Mouse (Mus musculus) Muller cell, postnatal 12 days (primary cell): ENCODE results near the gene Fes.

Source experiments
- DNase-seq: peaks from one replicate; pipeline ENCODE4 v3.0.0-alpha.2; 2015; ENCODE audit errors: inconsistent ontology term

Fes gene

GRCm38 (mm10) chr7:80375376-80376039 lies 12.2 kb downstream of the Fes start:
- peak; percentile 83 for DNase-seq

- no peak for DNase-seq
These were observed 13.0 kb downstream of the Fes start for GRCm38 (mm10) chr7:80374733-80375132.

DNA sequence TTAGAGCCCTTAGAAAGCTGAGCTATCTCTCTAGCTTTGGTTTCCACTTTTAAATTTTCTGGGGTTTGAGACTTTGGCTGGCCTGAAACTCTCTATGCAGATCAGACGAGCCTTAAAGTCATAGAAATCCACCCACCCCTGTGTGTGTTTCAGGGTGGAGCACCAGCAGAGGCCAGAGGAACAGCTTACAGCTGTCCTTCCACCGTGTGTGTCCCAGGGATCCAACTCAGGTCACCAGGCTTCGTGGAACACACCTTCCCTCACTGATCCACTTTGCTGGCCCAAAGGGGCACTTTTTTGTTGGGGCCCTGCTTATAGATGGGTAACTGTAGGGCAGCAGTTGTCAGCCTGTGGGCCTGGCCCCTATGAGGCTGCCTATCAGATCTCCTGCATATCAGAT lies 13.5 kb downstream of the Fes start:
- no peak for DNase-seq

GRCm38 (mm10) chr7:80373850-80374249 lies 13.9 kb downstream of the Fes start:
- DNase-seq = no peak

DNA sequence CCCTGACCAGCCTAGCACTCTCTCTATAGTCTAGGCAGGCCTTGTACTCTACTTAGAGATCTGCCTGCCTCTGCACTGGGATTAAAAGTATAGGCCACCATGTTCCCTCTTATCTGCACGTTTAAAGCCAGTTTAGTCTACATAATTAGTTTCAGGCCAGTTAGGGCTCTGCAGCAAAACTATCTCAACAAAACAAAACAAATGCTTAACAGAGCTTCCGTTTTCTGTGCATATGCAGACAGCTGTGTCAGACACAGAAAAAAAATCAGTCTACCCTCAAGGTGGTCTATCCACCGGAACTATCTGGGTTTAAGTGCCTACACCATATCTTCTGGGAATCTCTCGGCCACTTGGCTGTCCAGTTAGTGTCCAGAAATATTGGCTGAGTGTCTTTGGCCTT lies 14.4 kb downstream of the Fes start:
- DNase-seq = no peak

DNA sequence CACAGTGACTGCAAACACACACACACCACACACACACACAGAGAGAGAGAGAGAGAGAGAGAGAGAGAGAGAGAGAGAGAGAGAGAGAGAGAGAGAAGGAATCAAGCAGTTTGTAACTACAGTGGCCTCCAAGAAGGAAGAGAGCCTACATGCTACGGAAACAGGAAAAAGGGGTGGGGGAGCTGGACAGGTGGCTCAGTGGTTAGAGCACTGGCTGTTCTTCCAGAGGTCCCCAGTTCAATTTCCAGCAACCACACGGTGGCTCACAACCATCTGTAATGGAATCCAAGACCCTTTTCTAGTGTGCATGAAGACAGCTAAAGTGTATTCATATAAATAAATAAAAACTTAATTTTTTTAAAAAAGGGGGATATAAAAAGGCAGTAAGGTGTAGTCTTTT lies 15.1 kb downstream of the Fes start:
- no peak for DNase-seq

- no peak for DNase-seq
These were observed 15.6 kb downstream of the Fes start for GRCm38 (mm10) chr7:80372166-80372565.

DNA sequence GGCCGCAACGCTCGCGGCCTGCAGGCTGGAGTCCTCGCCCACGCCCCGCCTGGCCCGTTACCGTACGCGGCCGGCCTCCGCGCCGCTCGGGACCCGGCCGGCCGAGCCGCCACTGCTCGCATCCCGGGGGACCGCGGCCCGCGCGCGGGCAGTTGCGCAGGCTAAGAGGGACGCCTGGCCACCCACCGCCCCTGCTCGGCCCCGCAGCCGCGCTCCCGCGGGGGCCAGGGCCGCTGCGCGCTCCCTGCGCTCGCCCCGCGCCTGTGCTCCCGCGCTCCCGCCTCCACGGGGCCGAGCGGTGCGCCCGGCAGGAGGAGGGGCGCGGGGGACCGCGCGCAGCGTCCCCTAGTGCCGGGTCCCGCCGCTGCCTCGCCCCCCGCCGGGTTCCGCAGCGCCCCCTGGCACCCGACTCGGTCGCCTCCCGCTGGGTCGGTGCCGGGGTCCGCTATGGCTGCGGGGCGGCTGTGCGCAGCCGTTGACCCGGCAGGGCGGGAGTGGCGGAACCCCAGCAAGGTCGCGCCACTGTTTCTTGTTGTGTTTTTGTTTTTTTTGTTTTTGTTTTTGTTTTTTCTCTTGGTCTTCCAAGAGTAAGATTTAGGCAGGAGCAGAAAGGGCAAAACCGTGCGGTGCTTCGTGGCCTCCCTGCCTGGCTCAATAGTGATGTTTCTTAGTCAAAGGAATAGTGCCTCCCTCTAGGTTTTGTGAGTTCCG lies 16.6 kb downstream of the Fes start, which contains the start of gene Man2a2:
Man2a2 (minus strand) TSS at position 335 of the 711 bp plus-strand sequence.
- DNase-seq = peak; percentile 80

DNA sequence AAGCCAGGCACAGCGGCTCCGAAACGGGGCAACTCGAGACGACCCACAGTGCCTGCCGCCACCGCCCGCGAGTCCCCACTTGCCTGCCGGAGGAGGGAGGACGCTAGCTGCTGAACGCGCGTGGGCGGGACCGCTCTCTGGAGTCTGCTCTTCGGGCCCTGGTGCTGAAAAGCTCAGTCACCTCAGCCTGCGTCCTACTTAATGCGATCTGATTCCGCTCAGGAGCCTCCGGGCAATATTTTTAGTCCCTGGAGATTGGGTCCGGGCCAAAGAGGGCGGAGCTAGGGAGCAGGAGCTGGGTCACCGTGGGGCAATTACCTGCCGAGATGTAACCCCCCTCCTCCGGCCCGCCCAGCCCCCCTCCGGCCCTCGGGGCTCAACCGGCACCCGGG lies 17.1 kb downstream of the Fes start:
- peak; percentile 91 for DNase-seq

DNA sequence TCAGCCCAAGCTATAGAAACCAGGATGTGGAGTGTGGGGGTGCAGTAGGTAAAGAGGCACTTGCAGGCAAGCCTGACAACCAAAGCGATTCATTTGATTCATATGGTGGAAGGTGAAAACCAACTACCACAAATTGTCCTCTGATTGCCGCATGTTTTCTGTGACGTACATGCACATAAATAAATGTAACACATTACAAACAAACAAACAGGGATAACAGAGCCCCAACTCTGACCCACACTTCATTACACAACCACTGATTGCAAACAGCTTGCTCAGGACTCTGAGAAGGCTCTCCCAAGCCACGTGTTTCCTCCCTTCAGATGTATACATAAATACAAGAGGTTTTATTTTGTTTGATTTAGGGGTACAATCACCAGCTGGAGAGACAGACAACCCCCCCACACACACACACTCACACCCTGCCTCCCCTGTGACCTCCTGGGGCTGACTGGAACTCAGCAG lies 17.7 kb downstream of the Fes start:
- DNase-seq = no peak

GRCm38 (mm10) chr7:80369461-80369860 lies 18.3 kb downstream of the Fes start:
- no peak for DNase-seq

GRCm38 (mm10) chr7:80368635-80369421 lies 18.9 kb downstream of the Fes start:
- DNase-seq = no peak

DNA sequence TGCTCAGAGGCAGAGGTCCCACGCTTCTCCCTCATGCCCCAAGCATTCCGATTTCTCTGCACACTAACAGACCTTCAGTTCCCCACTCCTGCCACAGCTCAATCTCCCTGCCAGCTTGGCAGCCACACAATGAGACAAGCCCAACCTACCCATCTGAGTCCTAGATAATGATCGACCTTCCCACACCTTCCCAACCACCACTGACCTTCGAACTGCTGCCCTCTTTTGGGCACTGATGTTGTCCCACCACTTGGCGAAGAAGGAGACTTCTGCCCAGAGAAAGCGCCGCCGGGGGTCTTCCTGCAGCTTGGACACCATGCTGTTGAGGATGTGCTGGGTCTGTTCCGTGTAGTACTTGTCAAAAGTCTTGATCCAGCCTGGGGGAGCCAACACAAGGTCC lies 19.7 kb downstream of the Fes start:
- DNase-seq = no peak

DNA sequence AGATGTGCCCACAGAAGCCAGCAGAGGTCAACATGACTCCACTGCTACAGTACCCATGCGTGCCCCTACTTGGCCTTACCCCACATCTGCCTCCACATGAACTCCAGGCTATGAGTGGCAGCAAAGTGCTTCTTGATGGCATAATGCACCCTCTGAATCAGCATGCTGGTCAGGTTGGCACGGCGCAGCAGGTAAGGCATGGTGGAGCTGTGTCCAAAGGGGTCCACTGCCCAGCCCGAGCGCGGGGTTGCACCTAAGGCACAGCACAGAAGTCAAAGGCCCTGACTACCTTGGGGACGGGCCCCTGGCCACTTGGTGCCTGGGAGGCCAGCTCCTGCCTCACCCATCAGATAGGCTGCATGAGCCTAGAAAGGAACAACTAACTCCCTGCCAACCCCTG lies 20.5 kb downstream of the Fes start:
- DNase-seq = no peak

- DNase-seq = no peak
These were observed 22.0 kb downstream of the Fes start for GRCm38 (mm10) chr7:80365759-80366158.

- no peak for DNase-seq
These were observed 27.3 kb downstream of the Fes start for GRCm38 (mm10) chr7:80360435-80360834.

- peak; percentile 46 for DNase-seq
These were observed 29.7 kb downstream of the Fes start for GRCm38 (mm10) chr7:80358039-80358438.

- peak; percentile 92 for DNase-seq
These were observed 30.6 kb downstream of the Fes start for GRCm38 (mm10) chr7:80357156-80357555.

- no peak for DNase-seq
These were observed 31.4 kb downstream of the Fes start for GRCm38 (mm10) chr7:80356351-80356750.

GRCm38 (mm10) chr7:80352920-80353319 lies 34.8 kb downstream of the Fes start:
- DNase-seq = no peak

DNA sequence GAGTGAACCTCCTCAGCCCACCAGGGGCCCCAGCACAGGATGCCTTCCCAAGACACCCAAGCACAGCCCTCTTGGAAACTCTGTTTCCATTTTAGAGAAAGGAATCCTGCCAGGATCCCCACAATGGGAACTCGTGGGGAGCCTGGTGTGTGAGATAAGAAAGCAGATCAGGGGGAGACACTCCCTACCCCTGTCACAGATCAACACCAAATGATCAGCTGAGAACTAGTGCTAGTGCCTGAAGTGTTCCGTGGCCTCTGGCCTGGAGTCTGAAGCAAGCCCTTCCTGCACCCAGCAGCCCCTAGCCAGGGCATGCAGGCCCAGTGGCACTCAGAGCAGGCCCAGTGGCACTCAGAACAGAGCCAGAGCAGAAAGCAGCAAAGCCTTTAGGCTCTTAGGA lies 36.9 kb downstream of the Fes start:
- DNase-seq = no peak
